ENCODE assay signal across 8 mouse cellular contexts in the genomic region with DNA sequence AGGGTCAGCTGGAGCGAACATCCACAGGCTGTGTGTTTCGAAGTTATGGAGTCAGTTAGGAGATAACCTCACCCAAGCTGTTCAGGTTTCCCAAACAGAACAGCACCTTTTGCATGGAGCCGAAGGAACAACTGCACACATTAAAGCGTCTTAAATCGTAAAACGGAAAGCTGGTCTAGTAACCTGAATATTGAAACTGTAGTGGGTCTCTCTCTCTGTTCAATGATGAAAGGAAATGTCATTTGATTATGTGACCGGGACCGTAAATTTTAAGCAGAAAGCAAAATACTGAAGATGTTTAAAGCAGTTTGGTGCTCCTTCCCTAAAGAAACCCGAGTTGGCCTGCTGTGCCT. TPM values are rescaled to one million over a fixed set of nuclear protein-coding genes. Genes with fewer than 3 reads are reported as not detected.
A peak's percentile ranks its signal among the peaks of the same experiment; 100 is the strongest.
DNase-seq lines count a peak whose midpoint lies in the region; ATAC-seq and TF ChIP-seq lines count a peak whose summit lies in the region.

No protein-coding gene starts in this region.

- H3K9me3 ChIP-seq in forebrain, embryonic 12.5 days: no peaks in the 10 kb centered on the region
- no peaks in the 10 kb centered on the region for H3K9me3 ChIP-seq in liver, embryonic 14.5 days (ENCODE audit: control insufficient read depth, low read length)

- 25% methylated on average over 9 of the region's 9 CpGs for WGBS in forebrain, embryonic 12.5 days
- WGBS in liver, embryonic 14.5 days (ENCODE audit: insufficient replicate concordance): 22% methylated on average over 9 of the region's 9 CpGs

- peaks cover 29% of the 10 kb centered on the region for H3K4me1 ChIP-seq in forebrain, embryonic 12.5 days
- peaks cover 4 to 9% of the 10 kb centered on the region in 2 experiments for H3K4me1 ChIP-seq in liver, embryonic 14.5 days (replicated peaks; ENCODE audit: control insufficient read depth in 2 of 2, insufficient read depth in 2 of 2, low read length in 1 of 2)

- TF ChIP-seq EP300 in liver, embryonic 14.5 days (IDR thresholded peaks at IDR 0.05; ENCODE audit: low read depth): no peak

- TF ChIP-seq CTCF in gastrocnemius, adult 2 months (IDR thresholded peaks at IDR 0.05): no peak
- TF ChIP-seq CTCF in liver, embryonic 14.5 days (IDR thresholded peaks at IDR 0.05; ENCODE audit: low read depth): no peak

- H3K4me3 ChIP-seq in gastrocnemius, adult 2 months: peak overlapping the region; percentile 98
- peak overlapping the region; percentile 100 for H3K4me3 ChIP-seq in forebrain, embryonic 12.5 days (replicated peaks)
- peak overlapping the region; percentile 89 to 92 for H3K4me3 ChIP-seq in liver, embryonic 14.5 days (ENCODE audit: insufficient read depth in 1 of 2, low read depth in 2 of 2, low read length in 2 of 2)

- H3K4me2 ChIP-seq in forebrain, embryonic 12.5 days: peak overlapping the region; percentile 68
- peak overlapping the region; percentile 85 for H3K4me2 ChIP-seq in liver, embryonic 14.5 days (ENCODE audit: low read depth)

- intact Hi-C loops in gastrocnemius, adult 2 months (cut with DNase I): loop anchor here (5.0 to 10.0 kb wide), 2 partner anchors 70 to 112 kb away; no protein-coding TSS in a partner anchor
- intact Hi-C loops in gastrocnemius, postnatal 36 days (cut with DNase I): loop anchor here (10.0 kb wide), 1 partner anchor 180 kb away; no protein-coding TSS in a partner anchor

- no peaks in the 10 kb centered on the region for H3K27me3 ChIP-seq in forebrain, embryonic 12.5 days
- H3K27me3 ChIP-seq in liver, embryonic 14.5 days (ENCODE audit: control insufficient read depth, insufficient read depth, low read length): no peaks in the 10 kb centered on the region

- H3K27ac ChIP-seq in gastrocnemius, adult 2 months: peak overlapping the region; percentile 95
- H3K27ac ChIP-seq in forebrain, embryonic 12.5 days: peak overlapping the region; percentile 98; the same call in 1 of the 2 replicates
- H3K27ac ChIP-seq in liver, embryonic 14.5 days: peak overlapping the region; percentile 78

- ATAC-seq in forebrain, embryonic 12.5 days (ENCODE audit: low FRiP score): no peak
- no peak for ATAC-seq in liver, embryonic 14.5 days (ENCODE audit: insufficient read depth)

- no peak for DNase-seq in gastrocnemius, adult 2 months
- DNase-seq in gastrocnemius, postnatal 36 days: no peak
- peak; percentile 29 for DNase-seq in 416B (ENCODE audit: low read depth)
- DNase-seq in liver, embryonic 14.5 days (ENCODE audit: low read depth in 3 of 3, low spot score in 3 of 3): peak in 1 of 3 experiments; percentile 6
- no peak for DNase-seq in cerebellum, adult 8-10 months
- no peak for DNase-seq in thymus, postnatal 0 days (ENCODE audit: low spot score)
- DNase-seq in urinary bladder, postnatal 4 days (ENCODE audit: low spot score in 2 of 2): no peak

- H3K36me3 ChIP-seq in forebrain, embryonic 12.5 days (replicated peaks): 0 out of 2 replicates have a peak, but pooled peaks cover 4% of the 10 kb centered on the region
- no peaks in the 10 kb centered on the region for H3K36me3 ChIP-seq in liver, embryonic 14.5 days (replicated peaks; ENCODE audit: control insufficient read depth, insufficient read depth, low read depth)

- H3K9ac ChIP-seq in forebrain, embryonic 12.5 days: peak overlapping the region; percentile 99
- H3K9ac ChIP-seq in liver, embryonic 14.5 days (replicated peaks): peak overlapping the region; percentile 99

RNA-seq across cellular contexts. Expression of a gene that starts 1.7 kb away (rescaled TPM):
- 10 to 100 TPM; 15.1 to 19.4 TPM for total RNA-seq in gastrocnemius, adult 2 months (2021)
- total RNA-seq in gastrocnemius, postnatal 36 days (2021): 10 to 100 TPM; 10.4 to 11.9 TPM
- polyA plus RNA-seq in forebrain, embryonic 12.5 days (2016; fragmentation: Nextera tagmentation; extraction: Ambion mirVana): 74.6 and 77.5 TPM in 2 replicates
- polyA plus RNA-seq in liver, embryonic 14.5 days (2012; rRNA removed): 4.4 and 5.9 TPM in 2 replicates
- 10.9 and 12.3 TPM in 2 replicates for polyA plus RNA-seq in liver, embryonic 14.5 days (2014; fragmentation: Nextera tagmentation; extraction: Ambion mirVana)
- polyA plus RNA-seq in thymus, postnatal 0 days (2015; fragmentation: Nextera tagmentation; extraction: Ambion mirVana): 55.0 and 60.3 TPM in 2 replicates

RNA-seq across cellular contexts. Expression of a gene that starts 2.0 kb away (rescaled TPM):
- total RNA-seq in gastrocnemius, adult 2 months (2021): 10 to 100 TPM; 14.0 TPM
- total RNA-seq in gastrocnemius, postnatal 36 days (2021): 10 to 100 TPM; 10.9 to 11.6 TPM
- polyA plus RNA-seq in forebrain, embryonic 12.5 days (2016; fragmentation: Nextera tagmentation; extraction: Ambion mirVana): 96.0 and 102 TPM in 2 replicates
- polyA plus RNA-seq in liver, embryonic 14.5 days (2012; rRNA removed): 3.4 and 5.2 TPM in 2 replicates
- polyA plus RNA-seq in liver, embryonic 14.5 days (2014; fragmentation: Nextera tagmentation; extraction: Ambion mirVana): 11.7 and 12.8 TPM in 2 replicates
- polyA plus RNA-seq in thymus, postnatal 0 days (2015; fragmentation: Nextera tagmentation; extraction: Ambion mirVana): 55.5 and 75.2 TPM in 2 replicates

RNA-seq across cellular contexts. Expression of a gene that starts 25.6 kb away (rescaled TPM):
- 10 to 100 TPM; 16.6 to 18.9 TPM for total RNA-seq in gastrocnemius, adult 2 months (2021)
- total RNA-seq in gastrocnemius, postnatal 36 days (2021): 10 to 100 TPM; 12.9 to 15.1 TPM
- 75.8 and 79.3 TPM in 2 replicates for polyA plus RNA-seq in forebrain, embryonic 12.5 days (2016; fragmentation: Nextera tagmentation; extraction: Ambion mirVana)
- 24.0 and 34.6 TPM in 2 replicates for polyA plus RNA-seq in liver, embryonic 14.5 days (2012; rRNA removed)
- 27.5 and 28.3 TPM in 2 replicates for polyA plus RNA-seq in liver, embryonic 14.5 days (2014; fragmentation: Nextera tagmentation; extraction: Ambion mirVana)
- 54.5 and 58.9 TPM in 2 replicates for polyA plus RNA-seq in thymus, postnatal 0 days (2015; fragmentation: Nextera tagmentation; extraction: Ambion mirVana)
